Mouse (Mus musculus) olfactory bulb, adult 2 months (tissue): ENCODE measurements around the gene Gstm5.

Experiments
- CTCF ChIP-seq: fragments of 200-500 bp; IDR thresholded peaks from 2 replicates; pipeline ENCODE4 v1.5.1; 2012; ENCODE audit warnings: low read depth, mild to moderate bottlenecking, low read length, moderate library complexity; ENCODE audit not compliant: insufficient read depth
- POLR2A ChIP-seq: fragments of 200-500 bp; IDR thresholded peaks from 2 replicates; pipeline ENCODE4 v1.6.1; 2012; ENCODE audit warnings: mild to moderate bottlenecking, low read depth, low read length, moderate library complexity; ENCODE audit not compliant: insufficient read depth

- TF ChIP-seq CTCF (no peak), POLR2A (no peak)
These were observed 38.0 kb upstream of the Gstm5 start for GRCm38 (mm10) chr3:107857646-107858045.
